Mouse (Mus musculus): ENCODE measurements at regions not wholly inside any gene's neighbourhood (a gene's known extent, or its start where the extent isn't known, plus 50 kb on each side); places are given as distances from the start of the nearest gene placed in this dataset.

- TF ChIP-seq CTCF (IDR thresholded peaks at IDR 0.05; ENCODE audit: low read depth) = no peak
- TF ChIP-seq EP300 (optimal IDR thresholded peaks at IDR 0.05) = no peak
These were observed 462.7 kb downstream of the Rnf144b start for GRCm38 (mm10) chr13:47585158-47585557.
